In genomic region chr6:125604463-125605191, GRCm38 (mm10) we compare ENCODE assay signal across 9 mouse cellular contexts. TPM values are rescaled to one million over a fixed set of nuclear protein-coding genes. Genes with fewer than 3 reads are reported as not detected.
A peak's percentile ranks its signal among the peaks of the same experiment; 100 is the strongest.
DNase-seq lines count a peak whose midpoint lies in the region; ATAC-seq and TF ChIP-seq lines count a peak whose summit lies in the region.
"Had no signal": no experiment of that assay in that cellular context is flagged by ENCODE, and none has a peak within 500 bp of the region (broad histone marks: within the 10 kb centered on the region; RNA-seq: fewer than 3 reads in every experiment).

No protein-coding gene starts in this region.

- no peaks in the 10 kb centered on the region for H3K36me3 ChIP-seq in ES-E14 (ENCODE audit: control insufficient read depth, insufficient read depth, low read length, poor library complexity, severe bottlenecking)
- H3K36me3 ChIP-seq in embryonic facial prominence, embryonic 13.5 days, result no peaks in the 10 kb centered on the region
- no peaks in the 10 kb centered on the region for H3K36me3 ChIP-seq in liver, embryonic 13.5 days
- H3K36me3 ChIP-seq in neural tube, embryonic 14.5 days (ENCODE audit: control insufficient read depth, insufficient read depth, low read length), result no peaks in the 10 kb centered on the region

- H3K27ac ChIP-seq in ES-E14 (ENCODE audit: insufficient read depth, low read depth, low read length, poor library complexity, severe bottlenecking), result no peak overlapping the region
- no peak overlapping the region for H3K27ac ChIP-seq in bone marrow, adult 2 months (ENCODE audit: control insufficient read depth, insufficient read depth, low read depth, low read length, poor library complexity)
- no peak overlapping the region for H3K27ac ChIP-seq in embryonic facial prominence, embryonic 13.5 days
- H3K27ac ChIP-seq in liver, embryonic 13.5 days, result no peak overlapping the region
- no peak overlapping the region for H3K27ac ChIP-seq in neural tube, embryonic 14.5 days (ENCODE audit: low read depth, low read length)

- no peak overlapping the region for H3K9ac ChIP-seq in ES-E14 (ENCODE audit: insufficient read depth, low read depth, low read length, poor library complexity, severe bottlenecking)
- H3K9ac ChIP-seq in embryonic facial prominence, embryonic 13.5 days, result no peak overlapping the region
- no peak overlapping the region for H3K9ac ChIP-seq in liver, embryonic 13.5 days
- no peak overlapping the region for H3K9ac ChIP-seq in neural tube, embryonic 14.5 days (replicated peaks; ENCODE audit: low read depth, low read length)

- TF ChIP-seq CTCF in bone marrow, adult 2 months (IDR thresholded peaks at IDR 0.05; ENCODE audit: control insufficient read depth, insufficient read depth, low read length), result peak; percentile 70

- H3K27me3 ChIP-seq in embryonic facial prominence, embryonic 13.5 days, result no peaks in the 10 kb centered on the region; the same call in 1 of the 2 replicates
- peaks cover 19% of the 10 kb centered on the region; the same call in 1 of the 2 replicates for H3K27me3 ChIP-seq in liver, embryonic 13.5 days
- no peaks in the 10 kb centered on the region for H3K27me3 ChIP-seq in neural tube, embryonic 14.5 days (ENCODE audit: control insufficient read depth, insufficient read depth, low read length)
- H3K27me3 ChIP-seq: megakaryocyte, embryonic 14.5 days had no signal

- H3K4me1 ChIP-seq in ES-E14 (ENCODE audit: control insufficient read depth in 2 of 2, insufficient read depth in 2 of 2, low read length in 2 of 2, poor library complexity in 1 of 2), result peaks cover 0 to 6% of the 10 kb centered on the region in 2 experiments; a peak in 3 of 4 replicates
- peaks cover 3% of the 10 kb centered on the region for H3K4me1 ChIP-seq in bone marrow, adult 2 months (ENCODE audit: control insufficient read depth, insufficient read depth, low read length)
- H3K4me1 ChIP-seq in embryonic facial prominence, embryonic 13.5 days, result peaks cover 41% of the 10 kb centered on the region
- peaks cover 14% of the 10 kb centered on the region for H3K4me1 ChIP-seq in liver, embryonic 13.5 days (replicated peaks)
- no peaks in the 10 kb centered on the region for H3K4me1 ChIP-seq in neural tube, embryonic 14.5 days (ENCODE audit: control insufficient read depth, insufficient read depth, low read length)

- no peak overlapping the region for H3K4me2 ChIP-seq in embryonic facial prominence, embryonic 13.5 days
- H3K4me2 ChIP-seq in liver, embryonic 13.5 days, result no peak overlapping the region
- H3K4me2 ChIP-seq in neural tube, embryonic 14.5 days (ENCODE audit: low read depth, low read length), result no peak overlapping the region

- DNase-seq in ES-E14 (ENCODE audit: low read depth, low spot score), result peak; percentile 75
- peak; percentile 55 to 78 for DNase-seq in heart, adult 9 months (ENCODE audit: low spot score in 2 of 2)
- peak; percentile 86 for DNase-seq in kidney, postnatal 10 days
- peak; percentile 34 for DNase-seq in liver, embryonic 13.5 days
- DNase-seq in thymus, postnatal 25 days, result peak; percentile 42

- H3K9me3 ChIP-seq in ES-E14 (ENCODE audit: control insufficient read depth, insufficient read depth, low read depth, low read length), result no peaks in the 10 kb centered on the region
- H3K9me3 ChIP-seq in embryonic facial prominence, embryonic 13.5 days, result no peaks in the 10 kb centered on the region
- no peaks in the 10 kb centered on the region for H3K9me3 ChIP-seq in liver, embryonic 13.5 days (replicated peaks)
- H3K9me3 ChIP-seq in neural tube, embryonic 14.5 days (ENCODE audit: control insufficient read depth, low read length), result no peaks in the 10 kb centered on the region
- H3K9me3 ChIP-seq: megakaryocyte, embryonic 14.5 days had no signal

- in situ Hi-C loops in ES-E14 (cut with MboI; ENCODE audit: low sequenced_read_pairs in 2 of 2, unreplicated experiment in 2 of 2), result loop anchor here (5.0 to 10.0 kb wide), 4 partner anchors 102 to 242 kb away; no protein-coding TSS in a partner anchor

- no peak for TF ChIP-seq POLR2A in bone marrow, adult 2 months (IDR thresholded peaks at IDR 0.05; ENCODE audit: borderline replicate concordance, control insufficient read depth, low read depth, low read length)

- 27% methylated on average over 9 of the region's 9 CpGs for WGBS in bone marrow, adult 2 months
- WGBS in embryonic facial prominence, embryonic 13.5 days, result 20% methylated on average over 9 of the region's 9 CpGs
- WGBS in liver, embryonic 13.5 days (ENCODE audit: insufficient replicate concordance), result 28% methylated on average over 9 of the region's 9 CpGs
- WGBS in neural tube, embryonic 14.5 days, result 26% methylated on average over 9 of the region's 9 CpGs

- 0 out of 2 replicates have a peak, but pooled peaks have one; percentile 28 for ATAC-seq in embryonic facial prominence, embryonic 13.5 days (ENCODE audit: insufficient number of reproducible peaks, insufficient read depth, low FRiP score, low TSS enrichment, low read depth)
- peak; percentile 35; the same call in 1 of the 2 replicates for ATAC-seq in liver, embryonic 13.5 days (ENCODE audit: low read depth)
- ATAC-seq in neural tube, embryonic 14.5 days (ENCODE audit: low read depth), result peak; percentile 54; the same call in 1 of the 2 replicates

- no peak overlapping the region for H3K4me3 ChIP-seq in ES-E14 (ENCODE audit: insufficient read depth in 1 of 2, low read depth in 1 of 2, low read length in 2 of 2, poor library complexity in 1 of 2, severe bottlenecking in 1 of 2)
- H3K4me3 ChIP-seq in bone marrow, adult 2 months (replicated peaks; ENCODE audit: control insufficient read depth, low read depth, low read length), result no peak overlapping the region
- no peak overlapping the region for H3K4me3 ChIP-seq in embryonic facial prominence, embryonic 13.5 days
- H3K4me3 ChIP-seq in liver, embryonic 13.5 days (replicated peaks), result no peak overlapping the region
- H3K4me3 ChIP-seq in neural tube, embryonic 14.5 days (ENCODE audit: low read depth, low read length), result no peak overlapping the region

TF ChIP-seq in ES-E14, 5 proteins besides CTCF, POLR2A, EP300 and RAD21:
- TF ChIP-seq ZNF384 (IDR thresholded peaks at IDR 0.05; ENCODE audit: low read depth, low read length) (no peak), ZC3H11A (IDR thresholded peaks at IDR 0.05; ENCODE audit: borderline replicate concordance, low read depth, low read length) (peak; percentile 72)

RNA-seq across cellular contexts. Expression of gene Vwf, which starts 58.1 kb away (rescaled TPM):
- 3.0 and 6.8 TPM in 2 replicates for total RNA-seq in ES-E14 (2012; rRNA removed)
- 83.1 and 147 TPM in 2 replicates for polyA plus RNA-seq in bone marrow, adult 2 months (2011; ENCODE audit: insufficient read depth, insufficient read length, low replicate concordance, missing spikeins)
- polyA plus RNA-seq in embryonic facial prominence, embryonic 13.5 days (2015; fragmentation: Nextera tagmentation; extraction: Ambion mirVana), result 5.0 and 5.4 TPM in 2 replicates
- polyA plus RNA-seq in liver, embryonic 13.5 days (2015; fragmentation: Nextera tagmentation; extraction: Ambion mirVana), result 12.7 and 13.3 TPM in 2 replicates
- 6.5 and 10.9 TPM in 2 replicates for polyA plus RNA-seq in neural tube, embryonic 14.5 days (2014; fragmentation: Nextera tagmentation; extraction: Ambion mirVana)

Comparison
In these comparisons a context has a peak if more than half of its experiments do, and no peak if none do; other contexts are left out.
1. DNase-seq: peak in every context shown above with its lines; median percentile 86 in kidney, postnatal 10 days; 75 in ES-E14; 66 in heart, adult 9 months; 42 in thymus, postnatal 25 days; 34 in liver, embryonic 13.5 days.